Mouse (Mus musculus): Measurements from ENCODE around the gene Elmo1.

DNA sequence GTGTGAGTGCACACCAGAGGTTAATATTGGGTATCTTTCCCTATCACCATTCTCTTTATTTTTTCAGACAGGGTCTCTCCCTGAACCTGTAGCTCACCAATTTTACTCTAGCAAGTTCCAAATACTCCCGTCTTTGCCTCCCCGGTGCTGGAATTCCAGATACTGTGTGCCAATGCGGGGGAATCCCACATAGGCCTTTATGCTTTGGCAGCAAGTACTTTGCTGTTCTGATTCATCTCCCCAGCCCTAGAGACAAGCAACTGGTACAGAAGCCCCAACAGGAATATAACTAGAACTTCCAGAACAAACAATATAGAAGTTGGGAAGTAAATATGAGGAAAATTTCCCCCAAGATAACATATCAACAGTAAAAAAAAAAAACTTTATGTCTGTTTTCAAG is 13.2 kb upstream of the Elmo1 start:
- no peak for TF ChIP-seq CTCF (IDR thresholded peaks at IDR 0.05; ENCODE audit: control insufficient read depth, insufficient read depth, insufficient read length)
- TF ChIP-seq MAX (IDR thresholded peaks at IDR 0.05) = no peak
- no peak for TF ChIP-seq MYOD1 (IDR thresholded peaks at IDR 0.05; ENCODE audit: control insufficient read depth, insufficient read length, low read depth)

Data from C2C12 (cell line).